Mouse (Mus musculus) gastrocnemius, postnatal 36 days (tissue): Measurements from ENCODE around the gene Fndc3a. TPM values are rescaled to one million over a fixed set of nuclear protein-coding genes. Genes with fewer than 3 reads are reported as not detected.

Experiments
- DNase-seq, 2 experiments: peaks; one replicate each; pipeline ENCODE4 v3.0.0; 2022
- intact Hi-C: fragments of 180-260 bp; cut with DNase I; formaldehyde crosslinking; loops from one replicate; pipeline ENCODE4 v1.15.1; 2025
- total RNA-seq, 2 experiments: library from RNA; stranded (reverse); gene quantifications; 2 replicates each; pipeline ENCODE4 v1.2.3; 2021

Fndc3a gene
- total RNA-seq, 2 experiments from 2014 or later = 5.8 to 6.7 TPM

DNA sequence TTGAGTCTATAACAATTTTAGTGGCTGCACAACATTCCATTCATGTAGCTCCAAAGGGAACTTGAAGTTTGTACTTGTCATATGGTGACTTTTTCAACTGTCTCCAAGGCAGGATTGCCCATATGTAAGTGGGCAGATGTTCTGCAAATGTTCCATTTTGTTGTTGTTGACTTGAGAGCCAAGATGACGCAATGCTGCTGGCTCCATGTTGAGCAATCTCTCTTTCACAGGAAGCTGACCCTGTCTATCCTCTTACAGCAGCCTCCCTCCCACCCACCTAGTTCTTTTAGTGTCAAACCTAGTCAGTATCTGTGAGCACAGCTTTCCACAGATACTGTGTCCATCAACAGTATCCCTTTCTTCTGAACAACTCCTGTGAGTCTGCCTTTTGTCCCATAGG is 145.9 kb downstream of the Fndc3a start:
- DNase-seq = no peak

GRCm38 (mm10) chr14:72558795-72559194 is 151.0 kb downstream of the Fndc3a start:
- intact Hi-C loops = no loop called here
- no peak for DNase-seq

More for the DNA sequence above, 145.9 kb downstream of the Fndc3a start:
- intact Hi-C loops = no loop called here

DNA sequence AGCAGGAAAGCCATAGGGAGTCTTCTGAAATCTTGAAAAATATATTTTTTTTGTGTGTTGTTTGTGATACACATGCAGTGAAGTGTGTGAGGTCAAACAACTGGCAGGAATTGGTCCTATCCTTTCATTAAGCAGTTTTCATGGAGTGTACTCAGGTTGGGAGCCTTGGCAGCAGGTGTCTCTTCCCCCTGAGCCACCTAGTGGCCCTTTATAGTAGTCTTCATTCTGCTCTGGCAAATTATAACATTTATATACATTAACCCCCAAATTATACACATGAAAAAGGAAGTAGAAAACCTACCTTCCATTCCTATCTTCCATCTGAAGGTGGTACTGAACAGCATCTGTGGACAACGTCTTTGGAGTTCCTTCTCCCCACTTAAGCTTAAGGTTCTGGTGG is 154.0 kb downstream of the Fndc3a start:
- intact Hi-C loops = no loop called here
- DNase-seq = no peak

GRCm38 (mm10) chr14:72536392-72537017 is 173.3 kb downstream of the Fndc3a start:
- intact Hi-C loops = no loop called here
- no peak for DNase-seq

DNA sequence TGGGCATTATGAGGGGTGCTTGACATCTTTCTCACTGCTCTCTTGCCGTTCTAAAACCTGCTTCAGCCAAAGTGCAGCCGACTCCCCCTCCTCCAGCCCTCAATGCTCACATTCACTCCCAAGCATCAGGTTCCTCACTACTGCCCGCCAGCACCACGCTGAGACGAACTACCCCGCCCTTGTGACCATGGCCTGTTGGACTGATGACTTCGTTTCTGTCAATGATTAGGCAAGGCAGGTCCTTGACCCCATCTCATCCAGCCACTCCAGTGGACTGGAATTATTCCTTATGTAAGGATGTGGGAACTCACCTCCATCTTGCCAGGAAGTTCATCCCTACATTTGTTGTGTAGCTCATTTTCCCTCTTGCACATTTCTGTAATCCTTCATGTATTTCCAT is 175.9 kb downstream of the Fndc3a start:
- no peak for DNase-seq
- intact Hi-C loops = no loop called here

GRCm38 (mm10) chr14:72532028-72532917 is 177.5 kb downstream of the Fndc3a start:
- intact Hi-C loops = no loop called here

GRCm38 (mm10) chr14:72527126-72527525 is 182.7 kb downstream of the Fndc3a start:
- no peak for DNase-seq
- intact Hi-C loops = no loop called here

More at GRCm38 (mm10) chr14:72532028-72532917, 177.5 kb downstream of the Fndc3a start:
- DNase-seq = no peak

DNA sequence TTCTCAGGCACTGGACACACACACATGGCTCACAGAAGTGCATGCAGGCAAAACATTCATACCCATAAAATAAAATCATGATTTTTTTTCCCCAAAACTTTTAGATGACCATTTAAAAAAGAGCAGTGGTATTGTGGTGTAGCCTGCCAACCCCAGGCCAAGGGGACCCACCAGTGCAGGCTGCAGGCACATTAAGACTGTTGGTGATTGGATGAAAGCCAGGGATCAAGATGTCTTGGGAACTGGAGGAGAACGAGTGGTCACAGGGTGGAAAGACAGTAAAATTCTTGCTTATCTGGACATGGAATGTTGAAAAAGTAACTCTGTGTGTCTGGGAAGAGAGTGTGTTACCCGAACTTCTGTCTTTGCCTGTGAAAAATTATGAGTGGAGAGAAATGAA is 190.2 kb downstream of the Fndc3a start:
- no peak for DNase-seq
- intact Hi-C loops = no loop called here

DNA sequence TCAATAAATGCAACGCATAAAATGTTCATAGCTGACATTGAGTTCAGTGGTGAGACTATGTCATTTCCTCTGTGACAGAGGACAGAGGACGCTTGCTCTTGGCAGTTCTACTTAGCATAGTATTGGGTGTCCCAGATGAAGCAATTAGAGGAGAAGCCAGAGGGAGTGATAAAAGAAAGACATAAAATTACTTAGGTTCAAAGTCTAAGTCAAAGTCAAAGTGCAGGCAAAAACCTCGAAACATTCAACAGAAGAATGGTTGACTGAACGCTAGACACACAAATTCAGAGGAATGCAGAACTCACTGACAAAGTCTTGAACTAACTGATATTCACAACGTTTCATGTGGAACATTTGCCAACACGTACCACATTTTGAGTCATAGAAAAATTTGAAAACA is 191.0 kb downstream of the Fndc3a start:
- intact Hi-C loops = no loop called here
- no peak for DNase-seq

DNA sequence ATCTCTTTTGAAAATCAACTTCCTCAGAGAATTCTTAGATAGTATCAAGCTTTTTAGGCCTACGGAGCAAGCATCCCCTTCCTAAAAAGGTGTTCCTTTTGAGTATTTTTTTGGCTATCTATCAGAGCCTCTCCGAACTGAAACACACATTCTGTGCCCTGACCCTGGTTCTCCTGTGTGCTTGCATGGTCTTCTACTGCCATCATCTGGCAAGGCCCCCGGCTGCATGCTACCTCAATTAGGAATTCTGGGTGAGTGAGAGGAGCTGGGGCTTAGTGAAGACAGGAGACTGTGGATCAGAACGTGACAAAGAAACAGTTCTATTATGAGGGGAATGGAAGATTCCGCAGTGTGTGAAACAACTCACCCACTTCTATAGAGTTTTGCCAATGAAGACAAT is 193.4 kb downstream of the Fndc3a start:
- no peak for DNase-seq
- intact Hi-C loops = no loop called here

- no peak for DNase-seq
- intact Hi-C loops = no loop called here
Observed at GRCm38 (mm10) chr14:72506723-72507420, 202.9 kb downstream of the Fndc3a start.

- intact Hi-C loops = no loop called here
- DNase-seq = no peak
Observed at GRCm38 (mm10) chr14:72506018-72506722, 203.6 kb downstream of the Fndc3a start.

- no peak for DNase-seq
- intact Hi-C loops = no loop called here
Observed at GRCm38 (mm10) chr14:72504985-72505384, 204.8 kb downstream of the Fndc3a start.

DNA sequence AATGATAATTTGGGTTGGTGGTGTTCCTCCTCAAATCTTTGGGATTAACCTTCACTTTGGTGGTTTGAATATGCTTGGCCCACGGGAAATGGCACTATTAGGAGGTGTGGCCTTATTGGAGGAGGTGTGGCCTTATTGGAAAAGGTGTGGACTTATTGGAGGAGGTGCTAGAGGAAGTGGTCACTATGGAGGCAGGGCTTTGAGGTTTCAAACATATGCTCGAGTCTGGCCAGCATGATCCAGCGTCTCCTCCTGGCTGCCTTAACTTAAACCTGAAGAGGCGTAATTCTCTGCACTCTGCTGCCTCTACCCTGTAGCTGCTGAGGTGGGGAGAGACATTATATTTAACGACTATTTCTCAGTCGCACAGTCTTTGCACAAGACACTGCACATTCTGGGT is 206.6 kb downstream of the Fndc3a start:
- intact Hi-C loops = no loop called here
- DNase-seq = no peak

DNA sequence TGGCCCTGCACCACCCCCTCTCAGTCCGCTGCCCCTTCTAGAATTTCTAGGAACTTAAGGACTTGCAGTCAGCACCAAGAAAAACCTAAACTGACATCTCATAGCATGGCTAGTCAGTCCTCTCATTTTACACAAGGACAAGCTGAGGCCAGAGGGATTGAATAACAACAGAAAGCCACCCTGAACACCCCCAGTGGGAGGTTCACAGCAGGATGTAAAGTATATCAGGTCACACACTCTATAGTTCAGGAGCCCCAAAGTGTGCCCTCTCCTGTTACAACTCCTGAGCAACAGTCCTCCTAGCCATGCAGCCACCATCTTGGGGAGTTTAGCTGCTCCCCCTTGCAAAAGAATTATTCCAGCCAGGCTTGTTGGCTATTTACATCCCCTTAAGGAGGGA is 216.0 kb downstream of the Fndc3a start:
- intact Hi-C loops = no loop called here

DNA sequence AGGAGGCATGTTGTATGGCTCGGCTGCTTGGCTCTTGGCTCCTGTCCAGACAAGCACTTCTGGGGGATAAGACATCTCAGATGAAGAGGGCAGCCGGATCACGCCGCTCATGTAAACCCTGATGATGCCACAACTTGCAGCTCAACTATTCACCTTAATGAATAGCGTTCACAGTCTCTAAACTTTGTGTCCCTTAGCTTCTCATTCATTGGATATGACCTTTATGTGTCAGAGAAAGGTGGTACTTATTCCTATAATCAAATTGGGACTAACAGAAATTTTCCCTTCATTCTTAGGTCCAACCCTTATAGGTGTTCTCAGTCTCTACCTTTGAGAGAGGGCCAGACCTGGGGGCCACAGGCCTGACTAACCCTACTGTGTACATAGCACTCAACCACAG is 218.1 kb downstream of the Fndc3a start, which contains the start of gene Gm9195:
Gene Gm9195, minus strand, starts transcription at position 101 of the 400 bp plus-strand sequence.
- intact Hi-C loops = no loop called here
- DNase-seq = no peak

More for the DNA sequence above, 216.0 kb downstream of the Fndc3a start:
- DNase-seq = no peak

GRCm38 (mm10) chr14:72490367-72490766 is 219.4 kb downstream of the Fndc3a start:
- intact Hi-C loops = no loop called here
- DNase-seq = no peak
